Mouse (Mus musculus) megakaryocyte-erythroid progenitor cell, adult 5-6 weeks (primary cell): Measurements from ENCODE around the gene Col4a2. TPM values are rescaled to one million over a fixed set of nuclear protein-coding genes. Genes with fewer than 3 reads are reported as not detected.

Experiments
- ATAC-seq: replicated peaks from 2 replicates; pipeline ENCODE4 v1.8.0; 2016; ENCODE audit warnings: mild to moderate bottlenecking, inconsistent platforms; ENCODE audit not compliant: severe bottlenecking, poor library complexity, low FRiP score, low TSS enrichment
- total RNA-seq, 2 experiments: library from RNA; stranded (forward) in 1 of 2; stranded (reverse) in 1 of 2; fragments of 200-1000, 215-1000 nt in 1 of 2; fragments of >200 nt in 1 of 2; fragmentation: Nextera tagmentation in 1 of 2; gene quantifications; 2 replicates each; pipeline ENCODE4 v1.2.3; 2014 to 2017

Col4a2 gene
- total RNA-seq, 2 experiments from 2014 or later: 0.35 to 0.56 TPM

DNA sequence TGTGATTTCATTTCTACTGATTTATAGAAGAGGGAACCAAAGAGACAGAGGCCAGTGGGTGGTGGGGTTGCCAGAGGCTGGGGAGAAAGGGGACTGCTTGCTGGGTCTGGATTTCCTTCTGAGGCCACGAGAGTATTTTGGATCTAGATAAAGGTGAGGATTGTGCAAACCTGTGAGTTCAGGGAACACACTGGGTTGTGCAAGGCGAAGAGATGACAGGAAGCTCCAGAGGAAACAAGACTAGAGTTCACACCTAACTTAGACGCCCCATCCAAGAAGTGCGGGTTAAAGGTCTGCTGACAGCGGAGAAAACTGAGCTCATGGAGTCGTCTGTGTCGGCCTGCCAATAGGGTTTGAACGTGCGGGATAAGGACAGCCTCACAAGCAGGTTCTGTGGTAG, 84.5 kb downstream of the Col4a2 start:
- ATAC-seq: no peak

GRCm38 (mm10) chr8:11399706-11400105, 87.1 kb downstream of the Col4a2 start:
- ATAC-seq: no peak

DNA sequence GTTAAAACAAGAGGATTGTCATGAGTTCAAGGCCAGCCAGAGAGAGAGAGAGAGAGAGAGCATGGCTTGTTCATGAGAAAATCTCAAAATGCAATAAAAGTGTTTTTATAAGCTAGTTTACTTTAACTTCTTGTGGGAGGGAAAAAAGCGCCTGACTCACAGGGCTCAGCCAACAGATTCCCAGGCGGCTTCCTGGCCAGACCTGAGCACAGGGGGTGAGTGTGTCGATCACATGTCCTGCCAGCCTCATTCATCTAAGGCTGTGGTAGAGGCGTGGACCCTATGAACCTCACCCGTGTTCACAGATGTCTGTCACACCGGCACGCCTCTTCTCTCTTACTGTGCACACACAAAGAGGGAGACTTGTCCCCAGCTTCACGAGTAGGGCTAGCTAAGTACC, 87.6 kb downstream of the Col4a2 start:
- no peak for ATAC-seq

GRCm38 (mm10) chr8:11401183-11401582, 88.6 kb downstream of the Col4a2 start:
- ATAC-seq: no peak

GRCm38 (mm10) chr8:11402220-11402619, 89.6 kb downstream of the Col4a2 start:
- no peak for ATAC-seq

DNA sequence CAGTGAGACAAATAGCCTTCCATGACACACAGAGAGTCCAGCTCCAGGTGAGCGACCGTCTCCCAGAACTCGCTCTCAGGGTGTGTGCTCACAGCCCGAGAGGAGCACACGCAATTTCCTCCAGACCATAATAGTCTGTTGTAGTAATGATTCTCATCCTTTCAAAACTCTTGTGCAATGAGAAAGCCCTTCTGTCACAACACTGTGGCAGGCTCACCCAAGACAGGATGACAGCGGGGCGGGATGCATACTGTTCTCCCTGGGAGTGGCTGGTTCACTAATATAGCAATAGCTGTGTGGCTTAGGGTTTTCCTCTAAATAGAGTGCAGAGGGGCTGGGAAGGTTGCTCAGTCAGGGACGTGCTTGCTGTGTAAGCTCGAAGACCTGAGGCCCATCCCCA, 91.2 kb downstream of the Col4a2 start:
- no peak for ATAC-seq

DNA sequence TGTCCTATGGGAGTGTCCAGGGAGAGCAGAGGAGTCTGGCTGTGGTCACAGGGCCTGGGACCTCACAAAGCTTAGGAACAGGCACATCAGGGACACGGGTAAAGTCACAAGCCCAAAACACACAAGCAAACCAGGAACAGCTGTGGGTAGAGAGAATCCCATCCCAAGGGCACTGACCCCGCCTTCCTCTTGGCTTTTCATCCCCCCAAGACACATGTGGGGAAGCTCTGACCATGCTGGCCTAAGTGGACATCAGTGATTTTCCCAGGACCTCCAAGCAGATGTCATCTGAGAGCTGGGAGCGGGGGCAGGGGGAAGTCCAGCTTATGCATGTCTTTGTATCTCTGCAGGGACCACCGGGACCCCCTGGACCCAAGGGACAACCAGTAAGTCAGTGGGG, 92.0 kb downstream of the Col4a2 start:
- no peak for ATAC-seq

DNA sequence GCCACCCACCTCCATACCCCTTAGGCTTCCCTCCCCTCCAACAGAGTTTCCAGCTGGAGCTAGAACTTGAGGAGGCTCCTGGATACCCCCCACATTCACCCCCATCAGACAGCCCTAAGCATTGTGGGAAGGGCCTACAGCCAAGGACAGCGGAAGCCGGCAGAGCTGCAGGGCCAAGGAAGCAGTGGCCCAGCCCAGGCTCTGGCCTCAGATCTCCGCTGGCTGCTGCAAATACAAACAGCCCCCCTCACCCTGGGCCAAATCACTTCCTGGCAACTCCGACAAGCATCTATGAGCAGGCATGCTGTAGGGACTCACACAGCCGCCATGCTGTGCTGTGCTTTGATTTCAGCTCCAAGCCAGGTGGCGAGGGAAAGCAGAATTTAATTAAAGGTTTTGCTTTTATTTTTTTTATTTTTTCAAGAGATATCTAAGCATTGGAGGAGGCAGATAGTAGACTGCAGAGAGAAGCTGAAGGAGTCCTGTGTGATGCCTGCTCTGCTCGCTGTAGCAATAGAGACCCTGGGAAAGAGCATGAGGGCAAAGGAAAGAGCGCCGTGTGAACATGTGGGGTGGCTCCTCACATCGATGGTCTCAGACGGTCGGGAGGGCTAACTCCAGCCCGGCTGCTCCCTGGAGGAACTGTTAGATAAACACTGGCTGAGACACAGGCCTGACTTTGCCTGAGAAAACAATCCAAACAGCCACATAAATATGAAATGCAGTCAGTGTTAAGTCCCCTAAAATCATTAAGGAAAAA, 93.3 kb downstream of the Col4a2 start:
- no peak for ATAC-seq

- no peak for ATAC-seq
Observed at GRCm38 (mm10) chr8:11411504-11412124, 99.0 kb downstream of the Col4a2 start.

DNA sequence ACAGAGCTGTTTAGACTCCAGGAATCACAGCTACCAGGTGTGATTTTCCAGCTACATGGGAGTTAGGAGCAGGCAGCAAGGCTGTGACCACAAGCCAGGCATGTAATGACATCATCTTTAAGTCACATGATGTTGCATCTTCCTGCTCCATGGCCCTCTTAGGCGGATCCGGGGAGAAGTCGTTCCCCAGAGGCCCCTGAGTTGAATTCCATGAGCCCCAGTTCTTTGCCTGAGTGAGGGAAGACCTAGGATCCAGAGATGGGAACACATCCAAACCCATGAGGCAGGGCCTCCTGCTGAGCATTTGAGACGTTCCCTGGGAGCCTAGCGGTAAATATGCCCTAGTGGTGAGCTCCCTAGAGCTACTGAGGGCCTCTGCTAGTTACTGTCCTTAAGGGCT, 99.8 kb downstream of the Col4a2 start:
- no peak for ATAC-seq

DNA sequence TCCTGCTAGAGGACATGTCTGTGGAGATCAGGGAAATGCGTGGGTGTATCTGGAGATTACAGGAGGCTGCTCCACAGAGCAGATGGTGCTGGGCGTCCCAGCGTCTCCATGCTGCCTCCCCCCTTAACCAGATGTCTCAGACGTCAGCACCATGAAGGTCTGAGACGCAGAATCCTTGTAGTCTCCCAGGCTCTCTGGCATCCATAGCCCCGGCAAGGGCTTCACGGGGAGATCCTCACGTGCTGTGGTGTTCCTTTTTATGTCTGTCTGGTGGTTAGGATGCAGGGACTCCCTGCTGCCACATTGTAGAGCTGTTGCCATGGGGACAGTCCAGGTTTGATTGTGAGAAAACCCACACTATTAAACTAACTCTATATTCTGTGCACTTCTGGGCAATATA, 101.7 kb downstream of the Col4a2 start:
- ATAC-seq: no peak

DNA sequence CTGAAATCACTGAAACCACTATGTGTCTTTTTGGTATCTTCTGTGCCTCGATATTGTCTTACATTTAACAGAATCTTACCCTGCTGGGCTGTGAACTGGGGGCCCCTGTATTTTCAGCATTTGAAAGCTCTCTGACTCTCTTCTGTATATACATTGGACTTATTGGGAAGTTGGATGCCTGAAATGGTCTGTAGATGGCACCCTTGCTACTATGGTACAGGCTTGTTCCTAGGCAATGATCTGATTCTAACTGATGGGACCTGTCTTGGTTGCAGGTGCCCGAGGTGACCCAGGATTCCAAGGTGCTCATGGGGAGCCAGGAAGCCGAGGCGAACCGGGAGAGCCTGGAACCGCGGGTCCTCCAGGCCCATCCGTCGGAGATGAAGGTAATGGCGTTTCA, 102.5 kb downstream of the Col4a2 start:
- no peak for ATAC-seq

DNA sequence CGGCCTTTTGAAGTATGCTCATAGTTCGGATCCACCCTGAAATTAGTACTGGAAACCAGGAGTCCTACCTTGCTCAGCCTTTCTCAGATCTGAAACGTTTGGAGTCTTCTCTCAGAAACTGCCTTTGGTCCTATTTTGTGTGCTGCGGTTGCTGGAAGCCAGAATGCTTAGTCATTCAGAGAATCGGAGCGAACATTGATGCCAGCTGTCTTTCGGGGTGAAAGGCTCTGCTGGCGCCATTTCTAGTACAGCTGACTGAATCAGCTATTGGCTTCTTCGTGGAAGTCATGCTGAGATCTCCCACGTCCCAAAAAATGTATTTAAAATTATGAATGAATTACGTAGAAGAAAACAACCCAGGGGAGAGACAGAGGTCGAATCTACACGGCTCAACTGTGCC, 105.2 kb downstream of the Col4a2 start:
- ATAC-seq: no peak

DNA sequence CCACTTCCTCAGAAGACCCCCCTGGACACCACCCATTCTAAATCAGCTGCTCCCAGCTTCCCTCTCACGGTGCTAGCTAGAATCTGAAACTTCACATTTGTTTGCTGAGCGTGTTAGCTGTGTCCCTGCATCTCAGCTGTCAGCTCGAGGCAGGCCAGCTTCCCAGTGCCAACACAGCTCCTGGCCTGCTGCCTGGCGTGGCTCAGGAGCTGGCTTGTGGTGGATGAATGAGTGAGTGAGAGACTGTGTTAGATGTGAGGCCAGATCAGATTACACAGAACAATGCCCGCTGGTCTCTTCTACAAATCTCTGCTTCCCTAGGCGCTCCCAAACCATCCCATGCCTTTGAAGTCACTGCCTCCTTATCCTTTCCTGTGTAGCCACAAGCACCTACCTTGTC, 106.6 kb downstream of the Col4a2 start:
- ATAC-seq: no peak

- peak; percentile 59 for ATAC-seq
Observed at GRCm38 (mm10) chr8:11419645-11420044, 107.0 kb downstream of the Col4a2 start.

- ATAC-seq: no peak; the same call in 1 of the 2 replicates
Observed at GRCm38 (mm10) chr8:11421105-11421504, 108.5 kb downstream of the Col4a2 start.

DNA sequence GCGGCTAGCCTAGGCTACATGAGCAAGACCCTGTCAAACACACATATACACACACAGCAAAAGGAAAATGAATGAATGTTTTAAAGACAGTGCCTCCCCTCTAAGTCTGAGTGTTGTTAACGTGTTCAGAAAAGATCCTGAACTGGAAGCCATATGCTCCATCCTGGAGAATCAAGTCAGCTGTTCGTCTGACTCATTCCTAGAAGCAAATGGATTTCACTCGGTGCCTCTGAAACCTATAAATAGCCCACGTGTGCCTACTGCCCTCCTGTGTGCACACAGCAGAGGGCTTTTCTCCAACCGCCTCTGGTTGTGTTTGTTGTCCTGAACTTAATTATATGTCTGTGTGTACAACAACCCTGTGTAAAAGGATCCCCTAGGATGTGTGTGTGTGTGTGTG, 109.4 kb downstream of the Col4a2 start:
- no peak for ATAC-seq

DNA sequence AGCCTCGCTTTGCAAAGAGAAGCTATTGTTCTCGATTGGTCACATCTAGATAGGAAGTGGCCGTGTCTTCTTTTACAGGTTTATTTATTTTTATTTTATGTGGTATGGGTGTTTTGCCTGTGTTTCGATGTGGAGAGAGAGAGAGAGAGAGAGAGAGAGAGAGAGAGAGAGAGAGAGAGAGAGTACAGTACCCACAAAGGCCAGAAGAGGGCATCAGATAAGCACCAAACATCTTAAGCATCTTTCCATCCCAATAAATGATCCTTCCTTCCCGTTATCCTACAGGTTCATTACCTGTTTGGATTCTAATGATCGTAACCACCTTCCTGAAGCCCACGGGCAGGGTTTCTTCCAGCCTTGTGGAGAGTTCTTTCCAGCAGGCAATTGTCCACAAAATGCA, 110.5 kb downstream of the Col4a2 start:
- ATAC-seq: no peak

- peak; percentile 74 for ATAC-seq
Observed at GRCm38 (mm10) chr8:11430688-11431087, 118.1 kb downstream of the Col4a2 start.

DNA sequence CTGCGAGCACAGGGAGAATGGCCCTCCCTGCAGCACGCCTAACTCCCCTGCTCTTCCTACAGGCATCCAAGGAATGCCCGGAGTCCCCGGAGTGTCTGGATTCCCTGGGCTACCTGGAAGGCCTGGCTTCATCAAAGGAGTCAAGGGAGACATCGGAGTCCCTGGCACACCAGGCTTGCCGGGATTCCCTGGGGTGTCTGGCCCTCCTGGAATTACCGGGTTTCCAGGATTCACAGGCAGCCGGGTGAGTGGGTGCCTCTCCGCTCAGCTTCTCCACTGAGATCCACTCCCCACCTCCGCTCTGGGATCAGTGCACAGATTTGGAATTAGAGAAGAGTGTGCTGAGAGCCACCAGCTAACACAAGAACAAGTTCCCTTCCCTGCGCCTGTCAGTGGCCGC, 125.3 kb downstream of the Col4a2 start:
- no peak for ATAC-seq

- ATAC-seq: no peak
Observed at GRCm38 (mm10) chr8:11441291-11441690, 128.7 kb downstream of the Col4a2 start.
